ENCODE assay signal across 16 mouse cellular contexts in the genomic region with DNA sequence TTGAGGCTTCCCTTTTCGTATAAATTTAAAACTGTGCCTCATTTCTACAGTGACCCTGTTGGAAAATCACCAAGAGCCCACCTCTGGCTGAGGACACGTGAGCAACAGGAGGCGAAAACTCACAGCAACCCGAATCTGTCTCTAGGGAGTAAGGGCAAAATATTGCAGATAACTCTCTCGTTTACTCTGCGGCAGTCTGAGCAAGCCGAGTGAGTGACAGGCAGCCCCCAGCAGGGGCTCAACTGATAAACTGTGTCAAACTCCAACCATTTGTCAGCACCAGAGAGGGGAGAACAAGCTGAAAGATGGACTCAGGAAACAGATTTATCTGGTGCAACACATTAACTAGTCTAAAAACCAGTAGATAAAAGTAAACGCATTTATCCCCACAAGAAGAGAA.
DNase-seq lines count a peak whose midpoint lies in the region; ATAC-seq lines count a peak whose summit lies in the region.
"Had no signal": no experiment of that assay in that cellular context is flagged by ENCODE, and none has a peak within 500 bp of the region (broad histone marks: within the 10 kb centered on the region; RNA-seq: fewer than 3 reads in every experiment).

No protein-coding gene starts in this region.

- no peak overlapping the region for H3K4me3 ChIP-seq in forebrain, embryonic 12.5 days (replicated peaks)
- H3K4me3 ChIP-seq in forebrain, embryonic 13.5 days: no peak overlapping the region
- H3K4me3 ChIP-seq in hindbrain, embryonic 12.5 days: no peak overlapping the region
- H3K4me3 ChIP-seq in hindbrain, embryonic 10.5 days: no peak overlapping the region
- no peak overlapping the region for H3K4me3 ChIP-seq in midbrain, embryonic 13.5 days (replicated peaks)
- H3K4me3 ChIP-seq in midbrain, embryonic 14.5 days (replicated peaks; ENCODE audit: low read depth, low read length): no peak overlapping the region
- H3K4me3 ChIP-seq: hindbrain, embryonic 15.5 days; left cerebral cortex, adult 2 months; midbrain, embryonic 12.5 days had no signal

- H3K27me3 ChIP-seq in forebrain, embryonic 12.5 days: peaks cover 62% of the 10 kb centered on the region
- peaks cover 43% of the 10 kb centered on the region for H3K27me3 ChIP-seq in forebrain, embryonic 13.5 days
- peaks cover 23% of the 10 kb centered on the region for H3K27me3 ChIP-seq in hindbrain, embryonic 12.5 days
- peaks cover 41% of the 10 kb centered on the region for H3K27me3 ChIP-seq in hindbrain, embryonic 10.5 days (ENCODE audit: insufficient read depth, poor library complexity, severe bottlenecking)
- H3K27me3 ChIP-seq in midbrain, embryonic 13.5 days: peaks cover 43% of the 10 kb centered on the region
- no peaks in the 10 kb centered on the region for H3K27me3 ChIP-seq in midbrain, embryonic 14.5 days (ENCODE audit: control insufficient read depth, insufficient read depth, low read length)

- no peak for ATAC-seq in forebrain, embryonic 12.5 days (ENCODE audit: low FRiP score)
- ATAC-seq in forebrain, embryonic 13.5 days: no peak
- no peak for ATAC-seq in hindbrain, embryonic 12.5 days (ENCODE audit: low FRiP score)
- ATAC-seq in midbrain, embryonic 13.5 days: no peak
- ATAC-seq in midbrain, embryonic 14.5 days (ENCODE audit: low FRiP score, low TSS enrichment): no peak
- ATAC-seq in monocyte, adult 5-6 weeks (replicated peaks; ENCODE audit: insufficient number of reproducible peaks, low FRiP score, low TSS enrichment, poor library complexity, severe bottlenecking): no peak
- ATAC-seq: forebrain, embryonic 14.5 days; intestine, postnatal 0 days; Patski had no signal

- no peak overlapping the region for H3K9ac ChIP-seq in forebrain, embryonic 12.5 days
- no peak overlapping the region for H3K9ac ChIP-seq in forebrain, embryonic 13.5 days
- H3K9ac ChIP-seq in hindbrain, embryonic 12.5 days: no peak overlapping the region
- H3K9ac ChIP-seq in midbrain, embryonic 13.5 days (replicated peaks): no peak overlapping the region
- no peak overlapping the region for H3K9ac ChIP-seq in midbrain, embryonic 14.5 days (replicated peaks; ENCODE audit: low read length)
- H3K9ac ChIP-seq: hindbrain, embryonic 15.5 days; midbrain, embryonic 12.5 days had no signal

- 22% methylated on average over 8 of the region's 8 CpGs for WGBS in forebrain, embryonic 12.5 days
- 24% methylated on average over 8 of the region's 8 CpGs for WGBS in forebrain, embryonic 13.5 days
- 24% methylated on average over 8 of the region's 8 CpGs for WGBS in hindbrain, embryonic 12.5 days
- WGBS in hindbrain, embryonic 10.5 days: 18% methylated on average over 8 of the region's 8 CpGs
- WGBS in midbrain, embryonic 13.5 days: 21% methylated on average over 8 of the region's 8 CpGs
- WGBS in midbrain, embryonic 14.5 days: 24% methylated on average over 8 of the region's 8 CpGs

- 0 out of 2 replicates have a peak overlapping the region, but pooled peaks have one; percentile 15 for H3K4me2 ChIP-seq in forebrain, embryonic 12.5 days
- H3K4me2 ChIP-seq in forebrain, embryonic 13.5 days: no peak overlapping the region
- H3K4me2 ChIP-seq in hindbrain, embryonic 12.5 days (replicated peaks): peak overlapping the region; percentile 16; the same call in 1 of the 2 replicates
- 0 out of 2 replicates have a peak overlapping the region, but pooled peaks have one; percentile 11 for H3K4me2 ChIP-seq in midbrain, embryonic 13.5 days (replicated peaks)
- no peak overlapping the region for H3K4me2 ChIP-seq in midbrain, embryonic 14.5 days (ENCODE audit: low read length)
- H3K4me2 ChIP-seq: hindbrain, embryonic 15.5 days; midbrain, embryonic 12.5 days had no signal

- no peaks in the 10 kb centered on the region for H3K9me3 ChIP-seq in forebrain, embryonic 12.5 days
- no peaks in the 10 kb centered on the region for H3K9me3 ChIP-seq in forebrain, embryonic 13.5 days (replicated peaks)
- H3K9me3 ChIP-seq in hindbrain, embryonic 12.5 days (replicated peaks): no peaks in the 10 kb centered on the region
- H3K9me3 ChIP-seq in hindbrain, embryonic 10.5 days: no peaks in the 10 kb centered on the region
- no peaks in the 10 kb centered on the region for H3K9me3 ChIP-seq in midbrain, embryonic 13.5 days
- no peaks in the 10 kb centered on the region for H3K9me3 ChIP-seq in midbrain, embryonic 14.5 days (ENCODE audit: control insufficient read depth, low read length)
- H3K9me3 ChIP-seq: hindbrain, embryonic 15.5 days; midbrain, embryonic 12.5 days had no signal

- no peak overlapping the region for H3K27ac ChIP-seq in forebrain, embryonic 12.5 days
- no peak overlapping the region for H3K27ac ChIP-seq in forebrain, embryonic 13.5 days
- no peak overlapping the region for H3K27ac ChIP-seq in hindbrain, embryonic 12.5 days
- no peak overlapping the region for H3K27ac ChIP-seq in hindbrain, embryonic 10.5 days
- no peak overlapping the region for H3K27ac ChIP-seq in midbrain, embryonic 13.5 days
- no peak overlapping the region for H3K27ac ChIP-seq in midbrain, embryonic 14.5 days (replicated peaks; ENCODE audit: low read depth, low read length)
- H3K27ac ChIP-seq: hindbrain, embryonic 15.5 days; kidney, postnatal 0 days; left cerebral cortex, adult 2 months; midbrain, embryonic 12.5 days had no signal

- no peak for DNase-seq in hindbrain, embryonic 10.5 days (ENCODE audit: low spot score)
- no peak for DNase-seq in midbrain, embryonic 14.5 days
- DNase-seq in retina, postnatal 1 day: peak; percentile 65
- DNase-seq: cerebellum, postnatal 25 days had no signal

- H3K36me3 ChIP-seq in forebrain, embryonic 12.5 days (replicated peaks): no peaks in the 10 kb centered on the region
- H3K36me3 ChIP-seq in forebrain, embryonic 13.5 days (ENCODE audit: poor library complexity, severe bottlenecking): no peaks in the 10 kb centered on the region
- H3K36me3 ChIP-seq in hindbrain, embryonic 12.5 days: no peaks in the 10 kb centered on the region
- H3K36me3 ChIP-seq in hindbrain, embryonic 10.5 days: no peaks in the 10 kb centered on the region
- H3K36me3 ChIP-seq in midbrain, embryonic 13.5 days: no peaks in the 10 kb centered on the region
- no peaks in the 10 kb centered on the region for H3K36me3 ChIP-seq in midbrain, embryonic 14.5 days (ENCODE audit: control insufficient read depth, insufficient read depth, low read length)
- H3K36me3 ChIP-seq: hindbrain, embryonic 15.5 days; midbrain, embryonic 12.5 days had no signal

- H3K4me1 ChIP-seq in forebrain, embryonic 12.5 days: peaks cover 10% of the 10 kb centered on the region
- H3K4me1 ChIP-seq in forebrain, embryonic 13.5 days: peaks cover 3% of the 10 kb centered on the region; the same call in 1 of the 2 replicates
- H3K4me1 ChIP-seq in hindbrain, embryonic 12.5 days: no peaks in the 10 kb centered on the region
- peaks cover 16% of the 10 kb centered on the region for H3K4me1 ChIP-seq in hindbrain, embryonic 10.5 days (replicated peaks)
- H3K4me1 ChIP-seq in midbrain, embryonic 13.5 days (replicated peaks): peaks cover 11% of the 10 kb centered on the region; the same call in 1 of the 2 replicates
- H3K4me1 ChIP-seq in midbrain, embryonic 14.5 days (ENCODE audit: control insufficient read depth, insufficient read depth, low read length): no peaks in the 10 kb centered on the region

Comparison
In these comparisons a context has a peak if more than half of its experiments do, and no peak if none do; other contexts are left out.
1. H3K4me2 ChIP-seq: peak in forebrain, embryonic 12.5 days (single experiment), hindbrain, embryonic 12.5 days (single experiment) and midbrain, embryonic 13.5 days (single experiment); none in forebrain, embryonic 13.5 days (single experiment) and midbrain, embryonic 14.5 days (single experiment).